Mouse (Mus musculus): ENCODE results near the gene Agl. TPM values are rescaled to one million over a fixed set of nuclear protein-coding genes. Genes with fewer than 3 reads are reported as not detected.
"Not testable (repeated sequence)": the region's sequence is repeated elsewhere in the genome, so short reads cannot be mapped to it uniquely, and the experiment has no call there.

The Agl gene
- polyA plus RNA-seq, 1 experiment from 2014 or later = 23.5 TPM

- no peak overlapping the region for H3K4me3 ChIP-seq (replicated peaks)
- H3K27ac ChIP-seq (replicated peaks) = no peak overlapping the region
- 68% methylated on average over 4 of the region's 4 CpGs for WGBS
These were observed 8.0 kb upstream of the Agl start for GRCm38 (mm10) chr3:116815916-116816315.

GRCm38 (mm10) chr3:116815305-116815797 lies 7.4 kb upstream of the Agl start:
- no peak overlapping the region for H3K9ac ChIP-seq
- H3K9me3 ChIP-seq (replicated peaks) = no peaks in the 10 kb centered on the region
- H3K4me1 ChIP-seq = no peaks in the 10 kb centered on the region
- H3K27me3 ChIP-seq = no peaks in the 10 kb centered on the region
- H3K4me3 ChIP-seq (replicated peaks) = no peak overlapping the region
- ATAC-seq (ENCODE audit: insufficient number of reproducible peaks, low FRiP score, low TSS enrichment, low read depth) = no peak
- H3K36me3 ChIP-seq = no peaks in the 10 kb centered on the region
- no peak overlapping the region for H3K4me2 ChIP-seq (replicated peaks)
- no peak overlapping the region for H3K27ac ChIP-seq (replicated peaks)
- 67% methylated on average over 6 of the region's 6 CpGs for WGBS

More at GRCm38 (mm10) chr3:116815916-116816315, 8.0 kb upstream of the Agl start:
- Histone ChIP-seq H3K4me2 (replicated peaks) (no peak overlapping the region), H3K4me1 (no peaks in the 10 kb centered on the region), H3K27me3 (no peaks in the 10 kb centered on the region), H3K9ac (no peak overlapping the region), H3K36me3 (no peaks in the 10 kb centered on the region), H3K9me3 (replicated peaks) (no peaks in the 10 kb centered on the region)
- ATAC-seq (ENCODE audit: insufficient number of reproducible peaks, low FRiP score, low TSS enrichment, low read depth) = no peak

- no peak overlapping the region for H3K9ac ChIP-seq
- no peak for ATAC-seq (ENCODE audit: insufficient number of reproducible peaks, low FRiP score, low TSS enrichment, low read depth)
- no peaks in the 10 kb centered on the region for H3K4me1 ChIP-seq
- no peaks in the 10 kb centered on the region for H3K9me3 ChIP-seq (replicated peaks)
- WGBS = 82% methylated on average over 2 of the region's 2 CpGs
- H3K36me3 ChIP-seq = no peaks in the 10 kb centered on the region
- no peak overlapping the region for H3K4me2 ChIP-seq (replicated peaks)
- H3K4me3 ChIP-seq (replicated peaks) = no peak overlapping the region
- no peak overlapping the region for H3K27ac ChIP-seq (replicated peaks)
- no peaks in the 10 kb centered on the region for H3K27me3 ChIP-seq
These were observed 5.0 kb upstream of the Agl start for GRCm38 (mm10) chr3:116812946-116813345.

- H3K36me3 ChIP-seq; H3K9ac ChIP-seq; ATAC-seq (ENCODE audit: insufficient number of reproducible peaks, low FRiP score, low TSS enrichment, low read depth); H3K9me3 ChIP-seq (replicated peaks); H3K27me3 ChIP-seq; H3K4me2 ChIP-seq (replicated peaks); H3K4me3 ChIP-seq (replicated peaks); H3K27ac ChIP-seq (replicated peaks): not testable (repeated sequence)
- WGBS = 82% methylated on average over 6 of the region's 6 CpGs
- 0 out of 2 replicates have a peak, but pooled peaks cover 11% of the 10 kb centered on the region for H3K4me1 ChIP-seq
These were observed 2.4 kb upstream of the Agl start for GRCm38 (mm10) chr3:116810351-116810750.

GRCm38 (mm10) chr3:116809221-116809620 lies 1.3 kb upstream of the Agl start:
- Histone ChIP-seq H3K27ac (replicated peaks) (no peak overlapping the region), H3K27me3 (no peaks in the 10 kb centered on the region), H3K9ac (no peak overlapping the region), H3K4me2 (replicated peaks) (no peak overlapping the region), H3K9me3 (replicated peaks) (no peaks in the 10 kb centered on the region), H3K4me1 (0 out of 2 replicates have a peak, but pooled peaks cover 11% of the 10 kb centered on the region), H3K36me3 (peaks cover 6% of the 10 kb centered on the region; the same call in 1 of the 2 replicates), H3K4me3 (replicated peaks) (no peak overlapping the region)
- no peak for ATAC-seq (ENCODE audit: insufficient number of reproducible peaks, low FRiP score, low TSS enrichment, low read depth)
- 93% methylated on average over 6 of the region's 6 CpGs for WGBS

- Histone ChIP-seq H3K4me3 (replicated peaks) (peak overlapping the region; percentile 82), H3K4me2 (replicated peaks) (peak overlapping the region; percentile 63), H3K9me3 (replicated peaks) (no peaks in the 10 kb centered on the region), H3K27me3 (no peaks in the 10 kb centered on the region), H3K27ac (replicated peaks) (peak overlapping the region; percentile 94), H3K4me1 (0 out of 2 replicates have a peak, but pooled peaks cover 11% of the 10 kb centered on the region), H3K36me3 (peaks cover 6% of the 10 kb centered on the region; the same call in 1 of the 2 replicates), H3K9ac (no peak overlapping the region; the same call in 1 of the 2 replicates)
- no peak for ATAC-seq (ENCODE audit: insufficient number of reproducible peaks, low FRiP score, low TSS enrichment, low read depth)
- WGBS = 62% methylated on average over 10 of the region's 10 CpGs
These were observed 696 bp upstream of the Agl start for GRCm38 (mm10) chr3:116808507-116809217.

- Histone ChIP-seq H3K27ac (replicated peaks) (no peak overlapping the region), H3K4me2 (replicated peaks) (no peak overlapping the region), H3K9me3 (replicated peaks) (no peaks in the 10 kb centered on the region), H3K4me3 (replicated peaks) (no peak overlapping the region), H3K4me1 (0 out of 2 replicates have a peak, but pooled peaks cover 11% of the 10 kb centered on the region), H3K9ac (no peak overlapping the region), H3K27me3 (no peaks in the 10 kb centered on the region), H3K36me3 (peaks cover 11% of the 10 kb centered on the region)
- no peak for ATAC-seq (ENCODE audit: insufficient number of reproducible peaks, low FRiP score, low TSS enrichment, low read depth)
- WGBS = 78% methylated on average over 3 of the region's 3 CpGs
These were observed 2.1 kb downstream of the Agl start for GRCm38 (mm10) chr3:116805866-116806265.

- 47% methylated on average over 6 of the region's 6 CpGs for WGBS
- Histone ChIP-seq H3K27ac (replicated peaks) (no peak overlapping the region), H3K4me2 (replicated peaks) (no peak overlapping the region), H3K4me1 (0 out of 2 replicates have a peak, but pooled peaks cover 11% of the 10 kb centered on the region), H3K4me3 (replicated peaks) (no peak overlapping the region), H3K27me3 (no peaks in the 10 kb centered on the region), H3K36me3 (peaks cover 11% of the 10 kb centered on the region), H3K9ac (no peak overlapping the region), H3K9me3 (replicated peaks) (no peaks in the 10 kb centered on the region)
- no peak for ATAC-seq (ENCODE audit: insufficient number of reproducible peaks, low FRiP score, low TSS enrichment, low read depth)
These were observed 3.1 kb downstream of the Agl start for GRCm38 (mm10) chr3:116804746-116805285.

GRCm38 (mm10) chr3:116801755-116802154 lies 6.2 kb downstream of the Agl start:
- Histone ChIP-seq H3K4me2 (replicated peaks) (no peak overlapping the region), H3K9me3 (replicated peaks) (no peaks in the 10 kb centered on the region), H3K4me3 (replicated peaks) (no peak overlapping the region), H3K27ac (replicated peaks) (no peak overlapping the region), H3K4me1 (0 out of 2 replicates have a peak, but pooled peaks cover 6% of the 10 kb centered on the region), H3K9ac (no peak overlapping the region), H3K36me3 (peaks cover 18% of the 10 kb centered on the region), H3K27me3 (no peaks in the 10 kb centered on the region)
- WGBS = 48% methylated on average over 8 of the region's 8 CpGs
- ATAC-seq (ENCODE audit: insufficient number of reproducible peaks, low FRiP score, low TSS enrichment, low read depth) = no peak

- Histone ChIP-seq H3K9ac (no peak overlapping the region), H3K4me3 (replicated peaks) (no peak overlapping the region), H3K4me2 (replicated peaks) (no peak overlapping the region), H3K9me3 (replicated peaks) (no peaks in the 10 kb centered on the region), H3K4me1 (no peaks in the 10 kb centered on the region), H3K27ac (replicated peaks) (no peak overlapping the region), H3K27me3 (no peaks in the 10 kb centered on the region), H3K36me3 (peaks cover 17% of the 10 kb centered on the region)
- no peak for ATAC-seq (ENCODE audit: insufficient number of reproducible peaks, low FRiP score, low TSS enrichment, low read depth)
- WGBS = 57% methylated on average over 4 of the region's 4 CpGs
These were observed 9.0 kb downstream of the Agl start for GRCm38 (mm10) chr3:116798821-116799510.

- H3K27ac ChIP-seq (replicated peaks) = no peak overlapping the region
- no peak overlapping the region for H3K9ac ChIP-seq
- no peaks in the 10 kb centered on the region for H3K4me1 ChIP-seq
- no peak overlapping the region for H3K4me3 ChIP-seq (replicated peaks)
- no peak for ATAC-seq (ENCODE audit: insufficient number of reproducible peaks, low FRiP score, low TSS enrichment, low read depth)
- H3K4me2 ChIP-seq (replicated peaks) = no peak overlapping the region
- no peaks in the 10 kb centered on the region for H3K27me3 ChIP-seq
- WGBS = 88% methylated on average over 5 of the region's 5 CpGs
- H3K36me3 ChIP-seq = peaks cover 49% of the 10 kb centered on the region
- no peaks in the 10 kb centered on the region for H3K9me3 ChIP-seq (replicated peaks)
These were observed 19.1 kb downstream of the Agl start for GRCm38 (mm10) chr3:116788851-116789250.

Data from embryonic facial prominence, embryonic 15.5 days (tissue).